Mouse (Mus musculus) urinary bladder, postnatal 4 days (tissue): ENCODE measurements around the gene Ubc.
"Not testable (repeated sequence)": the region's sequence is repeated elsewhere in the genome, so short reads cannot be mapped to it uniquely, and the experiment has no call there.

ENCODE experiments used
- DNase-seq, 2 experiments: peaks; one replicate each; pipeline ENCODE4 v3.0.0; 2021 to 2022; ENCODE audit warnings: low spot score in 2 of 2

The Ubc gene

GRCm38 (mm10) chr5:125389579-125390441, at the start of gene Ubc:
TSS of gene Ubc (minus strand) at chr5:125390202.
- peak; percentile 83 to 89 for DNase-seq

- not testable (repeated sequence) for DNase-seq
Measured at GRCm38 (mm10) chr5:125434347-125434746, 44.3 kb upstream of the Ubc start.

DNA sequence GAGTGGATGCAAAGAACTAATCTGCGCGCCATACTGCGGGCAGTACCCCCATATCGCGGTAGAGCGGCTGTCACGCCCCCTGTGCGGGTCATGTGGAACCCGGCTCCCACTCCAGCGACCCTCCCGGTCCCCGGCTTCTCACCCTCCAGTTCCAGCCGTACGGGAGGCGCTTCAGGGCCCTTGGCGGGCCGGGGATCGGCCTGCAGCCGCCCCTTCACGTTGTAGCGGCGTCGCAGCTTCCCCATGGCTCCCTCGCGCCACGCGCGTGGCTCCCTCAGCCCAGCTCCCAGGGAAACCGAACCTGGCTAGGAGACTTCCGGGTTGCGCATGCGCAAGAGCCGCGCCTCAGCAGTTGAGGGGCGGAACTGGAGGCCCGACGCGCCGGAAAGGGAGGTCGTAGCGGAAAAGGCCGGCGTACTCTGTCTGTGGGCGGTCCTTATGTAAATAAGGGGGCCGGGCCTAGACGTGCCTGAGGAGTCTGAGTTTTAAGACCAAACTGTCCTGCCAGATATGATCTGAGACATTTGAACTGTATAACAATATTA, 43.9 kb upstream of the Ubc start, which contains the start of gene Dhx37:
Dhx37 (minus strand) TSS at position 329 of the 545 bp plus-strand sequence.
- peak; percentile 90 to 95 for DNase-seq

DNA sequence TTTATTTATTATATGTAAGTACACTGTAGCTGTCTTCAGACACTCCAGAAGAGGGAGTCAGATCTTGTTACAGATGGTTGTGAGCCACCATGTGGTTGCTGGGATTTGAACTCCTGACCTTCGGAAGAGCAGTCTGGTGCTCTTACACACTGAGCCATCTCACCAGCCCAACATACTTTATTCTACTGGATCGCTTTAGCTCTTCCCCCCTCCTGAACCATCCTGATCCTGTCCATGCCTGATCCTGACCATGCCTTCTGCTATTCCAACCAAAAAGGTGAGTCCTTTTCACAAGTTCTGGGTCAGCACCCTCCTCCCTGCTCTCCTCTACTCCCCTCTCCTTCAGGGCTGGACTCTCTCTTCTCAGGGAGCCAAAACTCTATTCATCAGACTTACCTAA, 42.3 kb upstream of the Ubc start:
- not testable (repeated sequence) for DNase-seq

DNA sequence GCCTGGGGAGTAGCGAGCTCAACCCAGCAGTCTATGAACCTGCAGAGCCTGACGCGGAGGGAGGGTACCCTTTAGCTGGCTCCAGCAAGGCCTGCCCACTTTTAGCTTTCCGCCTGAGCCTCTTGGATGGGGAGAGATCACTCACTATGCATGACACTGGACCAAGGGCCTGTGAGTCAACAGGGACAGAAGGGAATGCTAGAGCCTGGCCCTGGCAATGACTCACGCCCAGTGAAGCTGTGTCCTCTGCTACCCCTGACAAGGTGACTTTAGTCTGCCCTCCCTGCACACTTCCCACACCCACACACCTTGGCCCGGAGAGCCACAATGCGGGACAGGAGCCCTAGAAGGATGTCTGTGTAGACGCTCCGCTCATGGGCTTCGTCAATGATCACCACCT, 36.3 kb upstream of the Ubc start:
- DNase-seq = no peak

DNA sequence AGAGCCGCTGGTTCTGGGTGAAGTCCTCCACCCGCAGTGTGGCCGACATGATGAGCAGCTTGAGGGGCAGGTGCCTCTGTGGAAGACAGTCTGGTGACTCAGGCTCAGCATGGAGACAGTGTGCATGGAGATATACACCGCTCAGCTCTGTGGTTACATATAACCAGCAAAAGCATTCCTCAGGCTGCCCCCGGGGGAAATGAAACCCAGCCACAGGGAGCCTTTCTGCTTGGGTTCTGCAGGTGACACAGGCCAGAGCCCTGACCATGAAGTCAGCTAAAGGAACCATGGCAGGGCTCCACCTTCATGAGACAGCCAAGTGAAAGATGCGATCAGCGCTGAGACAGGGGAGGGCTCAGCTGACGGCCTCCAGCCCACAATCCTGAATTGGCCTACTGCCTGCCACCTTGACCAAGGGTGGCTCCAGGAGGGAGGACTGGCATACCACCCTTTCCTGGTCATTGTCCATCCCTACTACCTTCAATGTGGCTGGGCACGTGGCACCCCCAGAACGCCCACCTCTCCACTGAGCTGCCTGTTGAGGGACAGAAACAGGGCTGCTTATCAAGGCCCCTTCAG, 35.8 kb upstream of the Ubc start:
- DNase-seq = no peak

GRCm38 (mm10) chr5:125419124-125419523, 29.1 kb upstream of the Ubc start:
- no peak for DNase-seq

- DNase-seq = no peak
Measured at GRCm38 (mm10) chr5:125418636-125419035, 28.6 kb upstream of the Ubc start.

- no peak for DNase-seq
Measured at GRCm38 (mm10) chr5:125416183-125416582, 26.2 kb upstream of the Ubc start.

GRCm38 (mm10) chr5:125413763-125414162, 23.8 kb upstream of the Ubc start:
- no peak for DNase-seq

GRCm38 (mm10) chr5:125412536-125412935, 22.5 kb upstream of the Ubc start:
- DNase-seq = not testable (repeated sequence)

- no peak for DNase-seq
Measured at GRCm38 (mm10) chr5:125411972-125412530, 22.0 kb upstream of the Ubc start.

DNA sequence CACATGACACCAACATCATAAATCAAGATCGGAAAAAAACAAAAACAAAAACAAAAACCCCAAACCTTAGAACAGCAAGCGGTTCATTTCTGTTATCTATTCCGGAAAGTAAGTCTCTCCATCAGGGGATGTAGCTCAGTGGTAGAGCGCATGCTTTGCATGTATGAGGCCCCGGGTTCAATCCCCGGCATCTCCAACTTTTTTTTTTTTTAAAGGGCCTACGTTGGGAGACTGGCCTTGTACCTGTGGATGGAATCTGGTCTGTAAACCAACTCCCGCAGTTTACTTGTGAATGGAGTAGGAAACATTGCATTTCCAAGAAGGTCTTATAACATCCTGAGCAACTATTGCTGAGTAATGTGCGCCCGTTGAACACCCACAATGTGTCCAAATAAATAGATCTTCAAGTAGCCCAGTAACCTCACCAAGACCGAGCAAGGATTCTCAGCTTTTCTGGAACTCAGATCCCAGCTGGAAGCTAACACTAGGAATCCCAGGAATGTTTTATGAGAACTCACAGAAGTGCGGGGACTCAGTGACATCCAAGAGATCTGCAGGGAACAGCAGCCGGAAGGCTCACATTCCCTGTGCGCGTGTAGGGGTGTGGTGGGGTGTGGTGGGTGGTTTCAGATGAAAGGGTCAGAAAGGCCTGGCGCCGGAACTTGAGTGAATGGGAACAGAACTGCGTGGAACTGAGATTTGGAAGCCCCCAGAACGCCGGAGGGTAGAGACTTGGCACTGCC, 19.5 kb upstream of the Ubc start:
- DNase-seq = no peak

DNA sequence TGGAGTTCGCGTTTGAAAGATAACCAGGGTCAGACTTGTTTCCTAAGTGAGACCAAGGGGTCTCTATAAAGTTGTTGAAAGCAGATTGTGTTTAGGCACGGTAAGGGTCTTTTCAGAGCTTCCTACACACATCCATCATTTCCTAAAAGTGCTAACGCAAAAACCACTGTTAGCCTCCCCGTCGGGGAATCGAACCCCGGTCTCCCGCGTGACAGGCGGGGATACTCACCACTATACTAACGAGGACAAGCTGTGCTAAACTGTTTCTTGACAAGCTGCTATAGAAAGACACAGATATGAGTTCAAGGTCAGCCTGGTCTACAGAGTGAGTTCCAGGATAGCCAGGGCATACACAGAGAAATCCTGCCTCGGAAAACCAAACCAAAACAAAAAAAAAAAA, 18.8 kb upstream of the Ubc start:
- peak; percentile 70 to 77 for DNase-seq

DNA sequence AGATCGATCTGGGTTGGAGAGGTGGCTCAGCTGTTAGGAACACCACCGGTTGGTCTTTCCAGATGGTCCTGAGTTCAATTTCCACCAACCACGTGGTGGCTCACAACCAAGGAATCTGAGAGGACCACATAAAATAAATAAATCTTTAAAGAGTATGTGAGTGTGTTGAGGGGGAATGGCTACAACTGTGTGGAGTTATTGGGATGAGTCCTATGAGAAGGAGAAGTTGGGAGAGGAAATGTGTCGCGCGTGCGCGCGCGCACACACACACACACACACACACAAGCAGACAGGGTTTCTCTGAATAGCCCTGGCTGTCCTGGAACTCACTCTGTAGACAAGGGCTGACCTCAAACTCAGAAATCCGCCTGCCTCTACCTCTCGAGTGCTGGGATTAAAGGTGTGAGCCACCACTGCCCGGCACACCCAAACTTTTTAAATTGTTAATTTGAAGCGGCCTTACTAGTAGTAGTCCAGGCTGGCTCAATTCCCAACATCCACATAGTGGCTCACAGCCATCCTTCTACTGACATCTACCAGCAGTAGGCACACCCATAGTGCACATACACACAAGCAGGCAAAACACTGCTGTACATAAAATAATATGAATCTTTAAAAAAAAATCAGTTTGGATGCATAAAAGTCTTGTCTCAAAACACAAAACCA, 18.0 kb upstream of the Ubc start:
- no peak for DNase-seq

GRCm38 (mm10) chr5:125407020-125407830, 17.2 kb upstream of the Ubc start:
- no peak for DNase-seq

DNA sequence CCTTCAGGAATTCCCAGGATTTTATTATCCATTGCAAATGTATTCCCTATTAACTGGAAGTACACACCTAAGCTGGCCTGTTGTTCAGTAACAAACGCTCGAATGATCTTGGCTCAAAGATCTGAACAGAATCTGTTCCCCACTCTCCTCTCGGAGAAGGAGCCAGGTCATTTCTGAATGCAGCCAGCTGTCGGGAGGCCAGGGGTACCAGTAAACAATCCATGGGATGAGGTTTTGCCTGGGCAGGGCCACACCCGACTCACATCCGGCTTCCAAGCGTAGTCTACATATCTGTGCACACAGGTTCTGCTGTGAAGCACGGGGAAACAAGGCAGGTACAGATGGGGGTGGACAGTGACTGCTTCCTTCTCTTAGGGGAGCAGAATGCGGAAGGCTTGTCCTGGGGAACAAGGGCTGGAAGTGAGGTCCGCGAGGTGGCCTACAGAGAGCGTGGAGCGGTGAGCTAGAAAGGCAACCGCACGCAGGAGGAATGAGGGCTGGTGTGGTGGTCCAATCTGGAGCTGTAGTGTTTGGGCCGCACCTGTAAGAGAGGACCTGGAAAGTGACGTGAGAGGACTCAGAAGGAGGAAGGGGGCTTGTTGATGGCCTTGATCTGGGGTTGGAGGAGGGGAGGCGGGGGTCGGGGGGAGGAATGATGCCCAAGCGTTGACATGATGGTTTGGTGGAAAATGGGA, 16.5 kb upstream of the Ubc start:
- DNase-seq = peak in 1 of 2 experiments; percentile 69

DNA sequence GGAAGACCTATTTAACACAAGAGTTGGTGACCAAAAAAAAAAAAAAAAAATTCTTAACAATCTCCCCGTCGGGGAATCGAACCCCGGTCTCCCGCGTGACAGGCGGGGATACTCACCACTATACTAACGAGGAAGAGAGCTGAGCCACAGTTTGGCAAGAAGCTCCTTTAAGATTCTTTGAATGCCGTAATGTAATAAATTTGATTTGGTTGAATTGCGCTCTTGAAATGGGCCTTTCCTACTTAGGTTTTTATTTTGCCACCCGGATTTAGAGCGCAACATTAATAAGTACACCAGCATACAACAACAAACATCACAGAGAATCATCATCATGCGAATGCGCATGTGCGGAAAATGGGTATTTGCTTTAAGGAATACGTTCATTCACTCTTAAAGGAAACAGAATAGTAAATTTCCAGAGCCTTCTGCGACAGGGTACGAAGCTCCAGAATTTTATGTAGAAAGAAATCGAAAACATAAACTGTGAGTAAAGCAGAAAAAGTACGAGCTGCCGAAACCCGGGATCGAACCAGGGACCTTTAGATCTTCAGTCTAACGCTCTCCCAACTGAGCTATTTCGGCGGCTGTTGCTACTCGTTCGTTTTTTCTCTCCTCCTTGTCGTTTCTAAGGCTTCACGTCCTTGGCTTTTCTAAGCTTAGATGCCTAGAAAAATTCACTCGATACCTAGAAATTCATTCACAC, 15.7 kb upstream of the Ubc start:
- peak; percentile 77 to 88 for DNase-seq

- peak in 1 of 2 experiments; percentile 37 for DNase-seq
Measured at GRCm38 (mm10) chr5:125404903-125405545, 15.0 kb upstream of the Ubc start.
